Mouse (Mus musculus) intestine, embryonic 14.5 days (tissue): ENCODE data around the gene Fkbpl. TPM values are rescaled to one million over a fixed set of nuclear protein-coding genes. Genes with fewer than 3 reads are reported as not detected.

Experiments
- ATAC-seq: fragments of 200-750 bp; cut with Nextera tagmentation; replicated peaks from 2 replicates; pipeline ENCODE4 v1.8.0; 2017; ENCODE audit warnings: low read depth, moderate number of reproducible peaks, moderate TSS enrichment, moderate library complexity; ENCODE audit not compliant: low FRiP score, low TSS enrichment
- DNase-seq: peaks from one replicate; pipeline ENCODE4 v3.0.0-alpha.2; 2018; ENCODE audit warnings: low spot score
- H3K27ac ChIP-seq: fragments of 300-500 bp; sonication (generic); 2 replicates; pipeline ENCODE4 v1.5.1; 2014; ENCODE audit warnings: low read depth, mild to moderate bottlenecking, control low read depth
- H3K27me3 ChIP-seq: fragments of 300-500 bp; sonication (generic); replicated peaks from 2 replicates; pipeline ENCODE4 v1.6.1; 2014; ENCODE audit warnings: low read length, control low read depth; ENCODE audit not compliant: control insufficient read depth, insufficient read depth
- H3K36me3 ChIP-seq: fragments of 300-500 bp; sonication (generic); 2 replicates; pipeline ENCODE4 v1.6.1; 2014; ENCODE audit warnings: low read length, control low read depth; ENCODE audit not compliant: control insufficient read depth, insufficient read depth
- H3K4me1 ChIP-seq: fragments of 300-500 bp; sonication (generic); replicated peaks from 2 replicates; pipeline ENCODE4 v1.6.1; 2014; ENCODE audit warnings: low read length, control low read depth, mixed read lengths; ENCODE audit not compliant: control insufficient read depth, insufficient read depth
- H3K4me2 ChIP-seq: fragments of 300-500 bp; sonication (generic); 2 replicates; pipeline ENCODE4 v1.6.1; 2014; ENCODE audit warnings: low read length
- H3K4me3 ChIP-seq: fragments of 300-500 bp; sonication (generic); 2 replicates; pipeline ENCODE4 v1.5.1; 2014; ENCODE audit warnings: low read depth, low read length, control low read depth, mixed read lengths
- H3K9ac ChIP-seq: fragments of 300-500 bp; sonication (generic); 2 replicates; pipeline ENCODE4 v1.6.1; 2014; ENCODE audit warnings: mild to moderate bottlenecking, low read length
- H3K9me3 ChIP-seq: fragments of 300-500 bp; sonication (generic); 2 replicates; pipeline ENCODE4 v1.6.1; 2016; ENCODE audit warnings: low read length, control low read depth; ENCODE audit not compliant: control insufficient read depth
- WGBS: fragments of 180-500 bp; shearing (Covaris S2); extraction: QIAGEN DNeasy Blood & Tissue Kit; methylation state at CpG from one replicate; pipeline ENCODE4 v1.1.7; 2014; 5-methylcytosine and 5-hydroxymethylcytosine counted together
- polyA plus RNA-seq: library from polyadenylated mRNA; unstranded; fragments of >200 nt; fragmentation: Nextera tagmentation; extraction: Ambion mirVana; gene quantifications from 2 replicates; pipeline ENCODE4 v1.2.1, GENCODE M21; 2014

Gene Fkbpl
- polyA plus RNA-seq, 1 experiment from 2014 or later: 10.8 TPM

DNA sequence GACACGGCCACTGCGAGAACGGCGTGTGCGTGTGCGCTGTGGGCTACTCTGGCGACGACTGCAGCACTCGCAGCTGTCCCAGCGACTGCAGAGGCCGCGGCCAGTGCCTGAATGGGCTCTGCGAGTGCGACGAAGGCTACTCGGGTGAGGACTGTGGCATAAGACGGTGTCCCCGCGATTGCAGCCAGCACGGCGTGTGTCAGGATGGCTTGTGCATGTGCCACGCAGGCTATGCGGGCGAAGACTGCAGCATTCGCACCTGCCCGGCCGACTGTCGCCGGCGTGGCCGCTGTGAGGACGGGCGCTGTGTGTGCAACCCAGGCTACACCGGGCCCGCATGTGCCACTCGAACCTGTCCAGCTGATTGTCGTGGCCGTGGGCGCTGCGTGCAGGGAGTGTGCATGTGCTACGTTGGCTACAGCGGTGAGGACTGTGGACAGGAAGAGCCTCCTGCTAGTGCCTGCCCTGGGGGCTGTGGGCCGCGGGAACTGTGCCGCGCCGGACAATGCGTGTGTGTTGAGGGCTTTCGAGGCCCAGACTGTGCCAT is 27.8 kb downstream of the Fkbpl start:
- Histone ChIP-seq H3K9ac (peak overlapping the region; percentile 37), H3K4me3 (peak overlapping the region; percentile 34), H3K9me3 (no peaks in the 10 kb centered on the region), H3K27me3 (peaks cover 38% of the 10 kb centered on the region), H3K4me1 (peaks cover 34% of the 10 kb centered on the region), H3K27ac (no peak overlapping the region), H3K4me2 (peak overlapping the region; percentile 61), H3K36me3 (no peaks in the 10 kb centered on the region)
- ATAC-seq: no peak
- 30% methylated on average over 49 of the region's 49 CpGs for WGBS
- DNase-seq: no peak

DNA sequence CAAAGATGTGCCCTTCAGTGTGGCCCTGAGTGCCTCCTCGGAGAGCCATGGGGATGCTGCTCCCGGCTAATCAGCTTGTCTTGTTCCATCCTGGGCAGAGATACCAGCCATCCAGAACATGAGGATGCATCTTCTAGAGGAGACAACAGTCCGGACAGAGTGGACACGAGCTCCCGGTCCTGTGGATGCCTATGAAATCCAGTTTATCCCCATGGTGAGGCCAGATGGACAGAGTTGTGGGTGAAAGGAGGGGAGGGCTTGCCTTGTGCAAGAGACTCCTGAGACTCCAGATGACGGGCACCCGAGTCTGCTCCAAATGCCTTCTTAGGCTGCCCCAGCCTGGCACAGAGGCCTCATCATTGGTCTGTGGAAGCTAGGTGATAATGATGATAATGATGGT is 28.6 kb downstream of the Fkbpl start:
- ATAC-seq (no peak), DNase-seq (no peak)
- Histone ChIP-seq H3K27me3 (peaks cover 38% of the 10 kb centered on the region), H3K9ac (no peak overlapping the region), H3K4me3 (no peak overlapping the region), H3K9me3 (no peaks in the 10 kb centered on the region), H3K36me3 (no peaks in the 10 kb centered on the region), H3K27ac (no peak overlapping the region), H3K4me2 (no peak overlapping the region), H3K4me1 (peaks cover 34% of the 10 kb centered on the region)
- WGBS: 92% methylated on average over 7 of the region's 7 CpGs

GRCm38 (mm10) chr17:34674524-34675204 is 30.1 kb downstream of the Fkbpl start:
- Histone ChIP-seq H3K4me2 (0 out of 2 replicates have a peak overlapping the region, but pooled peaks have one; percentile 7), H3K27me3 (peaks cover 40% of the 10 kb centered on the region), H3K9ac (no peak overlapping the region), H3K9me3 (no peaks in the 10 kb centered on the region), H3K4me1 (peaks cover 34% of the 10 kb centered on the region), H3K27ac (peak overlapping the region; percentile 85), H3K36me3 (no peaks in the 10 kb centered on the region), H3K4me3 (no peak overlapping the region)
- ATAC-seq (peak; percentile 56), DNase-seq (no peak)
- WGBS: 33% methylated on average over 11 of the region's 11 CpGs

- ATAC-seq: no peak
- H3K9ac ChIP-seq: no peak overlapping the region
- peaks cover 32% of the 10 kb centered on the region for H3K27me3 ChIP-seq
Measured at GRCm38 (mm10) chr17:34675205-34676092, 30.9 kb downstream of the Fkbpl start.

GRCm38 (mm10) chr17:34676093-34676460 is 31.5 kb downstream of the Fkbpl start:
- Histone ChIP-seq H3K9ac (no peak overlapping the region), H3K4me2 (no peak overlapping the region), H3K27me3 (peaks cover 26% of the 10 kb centered on the region), H3K9me3 (no peaks in the 10 kb centered on the region), H3K4me3 (no peak overlapping the region), H3K27ac (peak overlapping the region; percentile 85), H3K4me1 (peaks cover 34% of the 10 kb centered on the region), H3K36me3 (no peaks in the 10 kb centered on the region)
- ATAC-seq: no peak
- 81% methylated on average over 6 of the region's 6 CpGs for WGBS
- no peak for DNase-seq

More at GRCm38 (mm10) chr17:34675205-34676092, 30.9 kb downstream of the Fkbpl start:
- Histone ChIP-seq H3K36me3 (no peaks in the 10 kb centered on the region), H3K4me1 (peaks cover 34% of the 10 kb centered on the region), H3K4me3 (no peak overlapping the region), H3K4me2 (no peak overlapping the region), H3K9me3 (no peaks in the 10 kb centered on the region), H3K27ac (peak overlapping the region; percentile 85)
- WGBS: 38% methylated on average over 13 of the region's 13 CpGs
- no peak for DNase-seq

DNA sequence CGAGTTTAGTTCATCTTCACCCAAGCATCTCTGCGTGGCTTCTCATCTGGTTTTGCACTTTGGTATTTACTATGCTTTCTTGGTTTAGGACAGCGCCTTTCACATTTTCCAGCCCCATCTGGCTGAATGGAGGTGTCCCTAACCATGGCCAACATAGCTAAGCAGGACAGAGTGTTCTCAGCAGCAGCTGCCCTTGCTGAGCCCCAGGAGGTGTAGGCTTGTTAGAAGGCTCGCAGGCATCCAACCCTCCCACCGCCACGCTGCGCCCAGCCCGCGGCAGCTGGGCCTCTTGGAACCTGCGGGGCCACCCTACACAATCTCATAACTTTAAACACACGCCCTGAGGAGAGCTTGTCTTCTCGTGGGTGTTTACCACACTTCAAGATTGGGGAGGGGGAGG is 32.1 kb downstream of the Fkbpl start:
- 62% methylated on average over 12 of the region's 12 CpGs for WGBS
- Histone ChIP-seq H3K4me1 (peaks cover 34% of the 10 kb centered on the region), H3K9me3 (no peaks in the 10 kb centered on the region), H3K36me3 (no peaks in the 10 kb centered on the region), H3K27ac (no peak overlapping the region), H3K27me3 (peaks cover 20% of the 10 kb centered on the region), H3K9ac (no peak overlapping the region), H3K4me2 (no peak overlapping the region), H3K4me3 (no peak overlapping the region)
- ATAC-seq: no peak
- no peak for DNase-seq

DNA sequence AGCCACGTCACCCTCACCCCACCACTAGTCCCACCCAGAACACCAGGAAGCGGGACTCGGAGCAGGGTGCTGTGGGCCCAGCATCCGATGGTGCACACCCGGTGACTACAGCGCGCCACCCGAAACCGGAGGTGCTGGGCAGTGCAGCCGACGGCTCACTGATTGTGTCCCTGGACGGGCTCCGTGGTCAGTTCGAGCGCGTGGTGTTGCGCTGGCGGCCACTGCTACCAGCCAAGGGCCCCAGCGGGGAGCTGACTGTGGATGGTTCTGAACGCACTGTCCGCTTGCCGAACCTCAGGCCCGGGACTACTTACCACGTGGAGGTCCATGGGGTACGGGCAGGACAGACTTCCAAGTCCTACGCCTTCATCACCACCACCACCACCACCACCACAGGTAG is 35.6 kb downstream of the Fkbpl start:
- Histone ChIP-seq H3K27ac (no peak overlapping the region), H3K4me2 (no peak overlapping the region), H3K9ac (no peak overlapping the region), H3K27me3 (peaks cover 3% of the 10 kb centered on the region), H3K4me1 (peaks cover 41% of the 10 kb centered on the region), H3K9me3 (no peaks in the 10 kb centered on the region), H3K4me3 (no peak overlapping the region), H3K36me3 (no peaks in the 10 kb centered on the region)
- WGBS: 76% methylated on average over 26 of the region's 26 CpGs
- DNase-seq (no peak), ATAC-seq (no peak)

GRCm38 (mm10) chr17:34680621-34681020 is 36.1 kb downstream of the Fkbpl start:
- no peaks in the 10 kb centered on the region for H3K36me3 ChIP-seq
- WGBS: 73% methylated on average over 4 of the region's 4 CpGs

More at GRCm38 (mm10) chr17:34680621-34681020, 36.1 kb downstream of the Fkbpl start:
- Histone ChIP-seq H3K4me3 (no peak overlapping the region), H3K4me2 (no peak overlapping the region), H3K27me3 (peaks cover 3% of the 10 kb centered on the region), H3K9ac (no peak overlapping the region), H3K4me1 (peaks cover 41% of the 10 kb centered on the region), H3K9me3 (no peaks in the 10 kb centered on the region), H3K27ac (no peak overlapping the region; the same call in 1 of the 2 replicates)
- no peak for DNase-seq
- ATAC-seq: no peak
